Mouse (Mus musculus): ENCODE measurements around the gene Card10. TPM values are rescaled to one million over a fixed set of nuclear protein-coding genes. Genes with fewer than 3 reads are reported as not detected.

Gene Card10
- polyA plus RNA-seq, 1 experiment: 13.0 TPM

DNA sequence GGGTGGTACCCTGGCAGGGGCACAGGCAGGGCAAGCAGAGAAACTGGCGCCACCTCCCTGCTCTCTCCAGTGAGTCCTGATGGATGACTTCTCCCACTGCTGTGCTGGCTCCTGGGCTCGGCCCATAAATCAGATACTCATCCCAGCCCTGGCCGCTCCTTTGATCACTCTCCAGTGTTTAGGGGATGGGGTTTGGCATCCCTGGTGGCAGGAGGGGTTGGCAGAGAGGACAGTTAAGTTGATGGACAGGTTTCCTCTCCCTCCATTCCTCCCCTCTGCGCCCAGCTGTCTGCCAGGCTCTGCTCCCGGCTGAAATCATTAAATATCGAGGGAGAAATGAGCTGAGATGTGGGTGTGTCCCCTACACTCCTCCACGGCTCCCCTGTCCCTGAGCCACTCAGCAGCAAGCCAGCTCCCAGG lies 66.2 kb downstream of the Card10 start:
- no peak for DNase-seq
- WGBS: 77% methylated on average over 7 of the region's 7 CpGs
- Histone ChIP-seq H3K27me3 (ENCODE audit: control insufficient read depth, insufficient read depth, low read length) (no peaks in the 10 kb centered on the region), H3K27ac (ENCODE audit: control insufficient read depth, insufficient read depth, low read length) (no peak overlapping the region), H3K36me3 (ENCODE audit: control insufficient read depth, insufficient read depth, low read length) (no peaks in the 10 kb centered on the region), H3K4me1 (replicated peaks; ENCODE audit: control insufficient read depth, insufficient read depth, low read length) (0 out of 2 replicates have a peak, but pooled peaks cover 6% of the 10 kb centered on the region), H3K4me3 (ENCODE audit: control insufficient read depth, insufficient read depth, low read length) (no peak overlapping the region)
- TF ChIP-seq CTCF (IDR thresholded peaks at IDR 0.05; ENCODE audit: borderline replicate concordance, control insufficient read depth, extremely low read depth, insufficient read depth, low read length, poor library complexity) (no peak), POLR2A (IDR thresholded peaks at IDR 0.05; ENCODE audit: control insufficient read depth, extremely low read depth, insufficient read depth, low read length, poor library complexity) (no peak)

- no peaks in the 10 kb centered on the region for H3K27me3 ChIP-seq (ENCODE audit: control insufficient read depth, insufficient read depth, low read length)
These were observed 66.7 kb downstream of the Card10 start for GRCm38 (mm10) chr15:78736181-78736579.

GRCm38 (mm10) chr15:78735431-78736180 lies 67.2 kb downstream of the Card10 start:
- no peak overlapping the region for H3K4me3 ChIP-seq (ENCODE audit: control insufficient read depth, insufficient read depth, low read length)
- DNase-seq: no peak
- H3K36me3 ChIP-seq (ENCODE audit: control insufficient read depth, insufficient read depth, low read length): no peaks in the 10 kb centered on the region
- TF ChIP-seq CTCF (IDR thresholded peaks at IDR 0.05; ENCODE audit: borderline replicate concordance, control insufficient read depth, extremely low read depth, insufficient read depth, low read length, poor library complexity): no peak
- no peak for TF ChIP-seq POLR2A (IDR thresholded peaks at IDR 0.05; ENCODE audit: control insufficient read depth, extremely low read depth, insufficient read depth, low read length, poor library complexity)
- H3K27ac ChIP-seq (ENCODE audit: control insufficient read depth, insufficient read depth, low read length): no peak overlapping the region
- no peaks in the 10 kb centered on the region for H3K27me3 ChIP-seq (ENCODE audit: control insufficient read depth, insufficient read depth, low read length)
- 76% methylated on average over 17 of the region's 17 CpGs for WGBS
- H3K4me1 ChIP-seq (replicated peaks; ENCODE audit: control insufficient read depth, insufficient read depth, low read length): peaks cover 11% of the 10 kb centered on the region

More at GRCm38 (mm10) chr15:78736181-78736579, 66.7 kb downstream of the Card10 start:
- Histone ChIP-seq H3K4me3 (ENCODE audit: control insufficient read depth, insufficient read depth, low read length) (no peak overlapping the region), H3K27ac (ENCODE audit: control insufficient read depth, insufficient read depth, low read length) (no peak overlapping the region), H3K36me3 (ENCODE audit: control insufficient read depth, insufficient read depth, low read length) (no peaks in the 10 kb centered on the region), H3K4me1 (replicated peaks; ENCODE audit: control insufficient read depth, insufficient read depth, low read length) (peaks cover 10% of the 10 kb centered on the region)
- WGBS: 86% methylated on average over 3 of the region's 3 CpGs
- no peak for TF ChIP-seq POLR2A (IDR thresholded peaks at IDR 0.05; ENCODE audit: control insufficient read depth, extremely low read depth, insufficient read depth, low read length, poor library complexity)
- TF ChIP-seq CTCF (IDR thresholded peaks at IDR 0.05; ENCODE audit: borderline replicate concordance, control insufficient read depth, extremely low read depth, insufficient read depth, low read length, poor library complexity): no peak
- no peak for DNase-seq

GRCm38 (mm10) chr15:78731830-78732229 lies 71.0 kb downstream of the Card10 start:
- Histone ChIP-seq H3K4me3 (ENCODE audit: control insufficient read depth, insufficient read depth, low read length) (no peak overlapping the region), H3K36me3 (ENCODE audit: control insufficient read depth, insufficient read depth, low read length) (no peaks in the 10 kb centered on the region), H3K27me3 (ENCODE audit: control insufficient read depth, insufficient read depth, low read length) (no peaks in the 10 kb centered on the region), H3K4me1 (replicated peaks; ENCODE audit: control insufficient read depth, insufficient read depth, low read length) (peaks cover 34% of the 10 kb centered on the region), H3K27ac (ENCODE audit: control insufficient read depth, insufficient read depth, low read length) (no peak overlapping the region)
- TF ChIP-seq POLR2A (IDR thresholded peaks at IDR 0.05; ENCODE audit: control insufficient read depth, extremely low read depth, insufficient read depth, low read length, poor library complexity) (no peak), CTCF (IDR thresholded peaks at IDR 0.05; ENCODE audit: borderline replicate concordance, control insufficient read depth, extremely low read depth, insufficient read depth, low read length, poor library complexity) (no peak)
- 15% methylated on average over 4 of the region's 4 CpGs for WGBS
- DNase-seq: no peak

DNA sequence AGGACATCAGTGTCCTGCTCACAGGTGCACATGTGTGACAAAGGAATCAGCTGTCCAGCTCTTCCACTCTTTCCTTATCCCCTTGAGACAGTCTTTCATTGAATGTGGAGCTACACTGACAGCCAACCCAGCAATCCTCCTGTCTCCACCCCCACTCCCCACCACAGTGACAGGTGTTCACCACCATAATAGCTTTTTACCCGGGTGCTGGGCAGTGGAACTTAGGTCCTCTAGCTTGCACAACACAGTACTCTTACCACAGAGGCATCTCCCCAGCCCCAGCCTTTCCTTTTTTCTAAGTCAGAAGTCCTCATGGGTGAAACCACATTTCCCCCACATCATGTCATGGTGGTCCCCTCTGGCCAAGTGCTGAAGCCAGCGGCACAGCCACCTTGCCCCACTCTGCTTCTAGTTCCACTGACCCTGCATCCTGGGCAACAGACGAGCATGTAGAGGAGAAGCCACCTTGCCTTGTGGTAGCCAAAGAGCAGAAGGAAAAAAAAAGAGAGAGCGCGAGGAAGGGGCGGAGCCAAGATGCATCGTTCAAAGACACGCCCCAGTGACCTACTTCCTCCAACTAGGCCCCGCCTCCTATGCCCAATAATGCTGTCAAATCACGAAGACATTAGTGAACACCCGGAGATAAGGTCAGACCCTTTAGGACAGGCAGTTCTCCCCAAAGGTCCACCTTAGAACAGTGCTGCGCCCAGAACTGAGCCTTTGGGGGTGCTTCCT lies 72.4 kb downstream of the Card10 start:
- H3K27ac ChIP-seq (ENCODE audit: control insufficient read depth, insufficient read depth, low read length): no peak overlapping the region; the same call in 1 of the 2 replicates
- no peak for DNase-seq
- no peaks in the 10 kb centered on the region for H3K27me3 ChIP-seq (ENCODE audit: control insufficient read depth, insufficient read depth, low read length)
- no peaks in the 10 kb centered on the region for H3K36me3 ChIP-seq (ENCODE audit: control insufficient read depth, insufficient read depth, low read length)
- WGBS: 31% methylated on average over 12 of the region's 12 CpGs
- no peak for TF ChIP-seq POLR2A (IDR thresholded peaks at IDR 0.05; ENCODE audit: control insufficient read depth, extremely low read depth, insufficient read depth, low read length, poor library complexity)
- TF ChIP-seq CTCF (IDR thresholded peaks at IDR 0.05; ENCODE audit: borderline replicate concordance, control insufficient read depth, extremely low read depth, insufficient read depth, low read length, poor library complexity): no peak
- H3K4me3 ChIP-seq (ENCODE audit: control insufficient read depth, insufficient read depth, low read length): no peak overlapping the region
- peaks cover 47% of the 10 kb centered on the region for H3K4me1 ChIP-seq (replicated peaks; ENCODE audit: control insufficient read depth, insufficient read depth, low read length)

GRCm38 (mm10) chr15:78726697-78727096 lies 76.1 kb downstream of the Card10 start:
- 4% methylated on average over 7 of the region's 7 CpGs for WGBS
- Histone ChIP-seq H3K36me3 (ENCODE audit: control insufficient read depth, insufficient read depth, low read length) (no peaks in the 10 kb centered on the region), H3K27me3 (ENCODE audit: control insufficient read depth, insufficient read depth, low read length) (no peaks in the 10 kb centered on the region), H3K27ac (ENCODE audit: control insufficient read depth, insufficient read depth, low read length) (no peak overlapping the region; the same call in 1 of the 2 replicates), H3K4me1 (replicated peaks; ENCODE audit: control insufficient read depth, insufficient read depth, low read length) (peaks cover 55% of the 10 kb centered on the region), H3K4me3 (ENCODE audit: control insufficient read depth, insufficient read depth, low read length) (no peak overlapping the region)
- peak; percentile 45 for DNase-seq
- TF ChIP-seq CTCF (IDR thresholded peaks at IDR 0.05; ENCODE audit: borderline replicate concordance, control insufficient read depth, extremely low read depth, insufficient read depth, low read length, poor library complexity): no peak
- no peak for TF ChIP-seq POLR2A (IDR thresholded peaks at IDR 0.05; ENCODE audit: control insufficient read depth, extremely low read depth, insufficient read depth, low read length, poor library complexity)

Other genes with a start within 250 kb of the Card10 start
- 1,833 and 1,914 TPM in 2 replicates for gene Rac2, start 230.3 kb downstream of the Card10 start, polyA plus RNA-seq (2012; rRNA removed)
- gene Cyth4, start 206.0 kb downstream of the Card10 start, polyA plus RNA-seq (2012; rRNA removed): 81.1 and 83.6 TPM in 2 replicates
- 4.7 and 8.4 TPM in 2 replicates for gene Elfn2, start 84.3 kb downstream of the Card10 start, polyA plus RNA-seq (2012; rRNA removed)
- gene Mfng, start 29.6 kb downstream of the Card10 start, polyA plus RNA-seq (2012; rRNA removed): 97.5 and 110 TPM in 2 replicates
- gene Cdc42ep1, start 39.6 kb upstream of the Card10 start, polyA plus RNA-seq (2012; rRNA removed): 8.1 and 12.5 TPM in 2 replicates
- gene Lgals2, start 52.5 kb upstream of the Card10 start, polyA plus RNA-seq (2012; rRNA removed): 2.9 and 4.8 TPM in 2 replicates
- 137 and 155 TPM in 2 replicates for gene Gga1, start 74.1 kb upstream of the Card10 start, polyA plus RNA-seq (2012; rRNA removed)
- gene Gm49510, start 96.6 kb upstream of the Card10 start, polyA plus RNA-seq (2012; rRNA removed): 0.08 and 0.14 TPM in 2 replicates
- gene Sh3bp1, start 96.7 kb upstream of the Card10 start, polyA plus RNA-seq (2012; rRNA removed): 371 and 412 TPM in 2 replicates
- 72.0 and 94.8 TPM in 2 replicates for gene Pdxp, start 110.9 kb upstream of the Card10 start, polyA plus RNA-seq (2012; rRNA removed)
- gene Lgals1, start 123.7 kb upstream of the Card10 start, polyA plus RNA-seq (2012; rRNA removed): 359 and 428 TPM in 2 replicates
- 26.8 and 27.9 TPM in 2 replicates for gene Nol12, start 131.9 kb upstream of the Card10 start, polyA plus RNA-seq (2012; rRNA removed)
- 52.2 and 70.7 TPM in 2 replicates for gene Triobp, start 144.7 kb upstream of the Card10 start, polyA plus RNA-seq (2012; rRNA removed)
- 35.7 and 52.0 TPM in 2 replicates for gene H1f0, start 225.4 kb upstream of the Card10 start, polyA plus RNA-seq (2012; rRNA removed)
- 0.71 and 1.6 TPM in 2 replicates for gene Galr3, start 238.8 kb upstream of the Card10 start, polyA plus RNA-seq (2012; rRNA removed)